Mouse (Mus musculus): ENCODE results near the gene Uqcc2.

Uqcc2 gene

DNA sequence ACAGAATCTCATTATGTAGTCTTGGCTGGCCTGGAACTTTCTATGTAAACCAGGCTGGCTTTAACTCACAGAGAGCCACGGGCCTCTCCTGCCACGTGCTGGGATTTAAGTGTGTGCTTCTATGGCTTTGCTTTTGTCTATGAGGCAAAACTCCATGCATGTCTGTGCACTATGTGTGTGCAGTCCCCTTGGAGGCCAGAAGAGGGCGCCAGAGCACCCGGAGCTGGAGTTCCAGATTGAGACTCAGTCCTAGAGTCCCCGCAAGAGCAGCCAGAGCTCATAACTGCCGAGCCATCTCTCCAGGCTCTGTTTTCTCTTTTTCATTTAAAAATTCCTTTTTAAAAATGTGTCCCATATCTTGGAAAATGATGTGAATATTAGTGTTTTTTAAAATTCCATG lies 55.8 kb downstream of the Uqcc2 start:
- DNase-seq (ENCODE audit: low spot score in 2 of 2) = no peak

DNA sequence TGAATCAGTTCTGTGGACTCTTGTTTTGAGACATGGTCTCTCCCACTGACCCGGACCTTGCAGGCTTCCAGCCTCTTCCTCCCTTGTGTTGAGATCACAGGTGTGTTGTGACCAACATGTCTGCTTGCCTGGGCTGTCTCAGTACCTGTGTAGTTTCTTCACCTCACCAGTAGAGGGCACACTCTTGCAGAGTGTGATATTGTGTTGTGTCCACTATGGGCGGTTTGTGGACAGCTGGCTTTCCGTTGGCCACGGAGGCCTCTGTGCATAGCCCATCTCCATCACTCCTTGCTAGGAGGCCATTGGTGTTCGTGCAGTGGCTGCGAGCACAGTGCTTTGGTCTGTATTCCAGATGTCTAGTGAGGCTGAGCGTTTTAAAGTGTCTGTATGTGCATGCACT lies 56.6 kb downstream of the Uqcc2 start:
- no peak for DNase-seq (ENCODE audit: low spot score in 2 of 2)

- DNase-seq (ENCODE audit: low spot score in 2 of 2) = no peak
These were observed 58.6 kb downstream of the Uqcc2 start for GRCm38 (mm10) chr17:27074849-27075745.

- no peak for DNase-seq (ENCODE audit: low spot score in 2 of 2)
These were observed 59.5 kb downstream of the Uqcc2 start for GRCm38 (mm10) chr17:27074236-27074635.

DNA sequence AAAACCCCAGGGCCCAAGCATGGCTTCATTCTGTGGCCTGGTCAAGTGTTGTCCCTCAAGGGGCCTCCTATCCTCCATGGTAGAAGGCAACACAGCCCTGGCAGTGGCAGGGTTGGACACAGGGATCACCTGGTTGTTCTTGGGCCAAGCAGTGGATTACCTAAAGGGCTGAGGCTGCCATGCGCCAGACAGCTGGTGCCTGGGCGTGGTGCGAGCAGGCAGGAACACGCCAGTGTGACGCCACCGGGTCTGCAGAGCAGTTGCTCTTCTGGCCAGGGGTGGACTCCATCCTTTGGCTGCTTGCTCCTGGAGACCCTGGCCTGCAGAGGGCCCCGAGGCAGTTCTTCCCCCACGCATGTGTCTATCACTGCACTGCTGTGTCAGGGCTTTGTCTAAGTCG lies 59.9 kb downstream of the Uqcc2 start:
- no peak for DNase-seq (ENCODE audit: low spot score in 2 of 2)

- DNase-seq (ENCODE audit: low spot score in 2 of 2) = no peak
These were observed 60.6 kb downstream of the Uqcc2 start for GRCm38 (mm10) chr17:27073126-27073525.
